Mouse (Mus musculus): ENCODE measurements around the gene Thap8.
A peak's percentile ranks its signal among the peaks of the same experiment; 100 is the strongest.
"Not testable (repeated sequence)": the region's sequence is repeated elsewhere in the genome, so short reads cannot be mapped to it uniquely, and the experiment has no call there.

Gene Thap8

DNA sequence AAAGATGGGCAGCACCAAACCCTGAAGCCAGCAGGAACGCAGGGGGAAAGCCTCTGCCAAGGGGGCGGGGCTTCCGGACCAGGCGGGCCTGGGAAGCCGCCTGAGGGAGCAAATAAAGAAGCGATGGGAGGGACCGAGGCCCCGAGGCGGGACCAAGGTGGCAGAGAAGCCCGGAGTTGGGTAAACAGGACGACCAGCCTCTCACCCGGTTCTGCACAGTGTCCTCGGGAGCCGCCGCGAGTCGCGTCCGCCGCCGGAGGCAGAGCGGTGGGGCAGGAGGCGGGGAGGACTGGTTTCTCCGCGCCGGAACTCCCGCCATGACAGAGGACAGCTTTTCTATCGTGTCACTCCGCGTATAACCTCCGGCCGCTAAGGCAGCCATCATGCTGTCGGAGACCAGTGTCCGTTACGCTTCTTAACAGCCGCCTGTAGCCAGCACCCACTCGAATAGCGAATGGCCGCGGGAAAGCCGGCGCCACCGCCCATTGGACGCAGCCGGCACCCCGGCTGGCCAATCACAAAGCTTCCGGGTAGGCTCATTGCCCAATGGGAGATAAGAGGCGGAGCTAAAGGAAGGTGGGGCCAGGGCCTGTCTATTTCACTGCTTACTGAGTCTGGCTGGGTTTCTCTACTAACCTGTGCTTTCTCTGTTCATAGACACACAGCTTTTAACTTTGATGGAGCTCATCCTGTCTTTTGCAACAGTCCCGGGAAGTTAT, at the start of gene Thap8, which contains the start of gene Wdr62:
Gene Thap8 (plus strand): TSS at position 144 of the 719 bp plus-strand sequence.
Gene Wdr62 (minus strand): TSS at position 469 of the 719 bp plus-strand sequence.
- DNase-seq (ENCODE audit: low spot score) = peak; percentile 96

DNA sequence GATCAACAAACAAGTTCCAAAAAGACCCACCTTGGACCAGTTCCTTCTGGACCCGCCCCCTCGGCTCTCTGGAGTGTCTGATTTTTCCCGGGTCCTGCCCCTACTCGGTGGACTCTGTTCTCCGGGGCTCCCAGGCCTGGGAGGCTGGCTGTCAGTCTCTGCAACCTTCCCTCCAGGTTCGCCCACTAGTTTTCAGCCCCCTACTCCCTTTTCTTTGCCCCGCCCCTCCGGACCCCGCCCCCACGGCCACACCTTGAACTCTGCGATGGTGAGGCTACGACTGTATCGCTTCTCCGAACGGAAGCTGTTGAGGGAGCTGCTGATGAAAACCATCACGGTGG, 48.6 kb upstream of the Thap8 start:
- DNase-seq (ENCODE audit: low spot score) = no peak

DNA sequence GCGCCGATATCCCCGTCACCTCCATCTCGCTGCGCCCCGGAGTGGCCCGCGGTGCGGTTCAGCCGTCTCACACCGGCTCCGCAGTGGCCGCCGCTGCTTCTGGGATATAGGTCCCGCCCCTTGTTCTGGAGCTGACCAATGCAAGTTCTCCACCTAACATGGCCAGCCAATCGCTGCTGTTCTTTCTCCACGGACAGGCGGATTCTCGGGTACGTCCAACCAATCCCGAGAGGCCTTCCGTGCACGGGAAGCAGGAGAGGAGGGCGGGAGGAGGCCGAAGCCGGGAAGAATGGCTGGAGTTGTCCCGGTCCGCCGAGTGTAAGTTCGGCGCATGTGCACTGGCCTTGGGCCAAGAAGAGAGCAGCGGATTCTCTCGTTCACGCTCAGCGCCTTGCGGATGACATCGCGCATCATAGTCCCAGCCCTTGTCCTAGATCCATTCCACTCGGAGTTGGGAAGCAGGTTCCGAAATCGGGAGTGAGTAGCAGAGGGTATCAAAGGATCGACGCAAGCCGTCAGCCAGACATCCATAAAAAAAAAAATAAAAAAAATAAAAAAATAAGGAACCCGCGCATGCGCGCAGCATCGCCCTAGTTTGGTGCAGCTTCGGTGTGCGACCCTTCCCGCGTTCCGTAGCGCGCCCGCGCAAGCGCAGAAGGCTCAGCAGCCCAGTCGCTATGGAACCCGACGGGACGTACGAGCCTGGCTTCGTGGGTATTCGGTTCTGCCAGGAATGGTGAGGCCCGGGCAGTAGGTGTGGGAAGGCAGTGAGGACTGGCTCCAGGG, 48.0 kb upstream of the Thap8 start, which contains the start of the genes Polr2i and Tbcb:
Gene Polr2i (plus strand): TSS at position 280 of the 786 bp plus-strand sequence.
Gene Tbcb (minus strand): TSS at position 604 of the 786 bp plus-strand sequence.
- peak; percentile 98 for DNase-seq (ENCODE audit: low spot score)

DNA sequence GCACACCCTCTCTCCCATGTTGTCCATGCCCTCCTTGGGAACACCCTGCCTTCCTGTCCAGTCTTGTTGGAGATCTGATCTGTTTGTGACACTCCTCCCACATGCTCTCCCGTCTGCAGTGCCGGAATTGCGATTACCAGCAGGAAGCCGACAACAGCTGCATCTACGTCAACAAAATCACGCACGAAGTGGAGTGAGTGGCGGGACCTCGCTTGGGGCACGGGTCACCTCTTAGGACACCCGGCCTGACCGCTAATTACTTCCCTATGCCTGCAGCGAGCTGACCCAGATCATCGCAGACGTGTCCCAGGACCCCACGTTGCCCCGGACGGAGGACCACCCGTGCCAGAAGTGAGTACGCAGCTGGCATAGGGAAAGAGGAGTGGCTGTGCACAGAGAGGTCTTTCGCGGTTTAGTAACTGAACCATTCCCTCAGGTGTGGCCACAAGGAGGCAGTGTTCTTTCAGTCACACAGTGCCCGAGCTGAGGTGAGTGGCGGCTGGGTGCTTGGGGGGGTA, 47.2 kb upstream of the Thap8 start:
- peak; percentile 61 for DNase-seq (ENCODE audit: low spot score)

DNA sequence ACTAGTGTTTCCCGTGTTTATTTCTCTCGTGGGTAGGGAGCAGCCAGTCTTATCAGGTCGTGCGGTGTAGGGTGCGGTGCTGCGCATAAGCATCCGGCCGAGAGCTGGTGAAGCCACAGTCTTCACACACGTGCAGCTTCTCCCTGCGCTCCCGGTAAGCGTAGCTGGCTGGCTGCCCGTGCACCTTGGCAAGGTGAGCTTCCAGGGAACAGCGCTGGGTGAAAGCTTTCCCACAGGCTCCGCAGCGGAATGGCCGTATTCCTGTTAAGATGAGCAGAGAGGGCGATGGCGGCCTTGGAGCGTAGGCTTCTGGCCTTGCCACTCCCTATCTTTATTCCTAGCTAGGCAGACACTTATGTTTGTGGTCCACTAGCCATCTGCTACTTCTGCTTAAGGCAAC, 46.5 kb upstream of the Thap8 start:
- DNase-seq (ENCODE audit: low spot score) = peak; percentile 27

DNA sequence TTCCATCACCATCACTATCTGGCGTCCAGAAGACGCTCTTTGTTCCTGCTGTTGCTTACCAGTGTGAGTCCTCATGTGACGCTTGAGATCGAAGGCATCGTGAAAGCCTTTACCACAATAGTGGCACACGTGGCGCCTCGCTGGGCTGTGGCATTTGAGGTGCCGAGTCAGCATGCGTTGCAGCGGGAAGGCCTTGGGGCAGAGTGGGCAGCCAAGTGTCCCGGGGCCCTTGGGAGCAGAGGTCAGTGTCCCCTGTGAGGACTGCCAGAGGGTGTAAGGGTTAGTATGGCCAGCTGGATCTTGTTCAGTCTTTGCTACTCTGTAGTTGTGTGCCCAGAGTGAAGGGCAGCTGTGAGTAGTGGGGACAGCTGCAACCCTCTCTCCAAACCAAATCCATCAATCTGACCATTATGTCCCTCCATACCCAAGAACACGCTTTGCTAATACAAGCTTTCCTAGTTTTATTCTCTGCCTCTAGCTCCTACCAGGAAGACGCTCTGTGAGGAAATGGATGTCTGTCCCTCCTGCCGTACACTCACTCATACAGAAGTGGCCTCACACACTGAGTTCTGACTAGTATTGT, 45.5 kb upstream of the Thap8 start:
- no peak for DNase-seq (ENCODE audit: low spot score)

DNA sequence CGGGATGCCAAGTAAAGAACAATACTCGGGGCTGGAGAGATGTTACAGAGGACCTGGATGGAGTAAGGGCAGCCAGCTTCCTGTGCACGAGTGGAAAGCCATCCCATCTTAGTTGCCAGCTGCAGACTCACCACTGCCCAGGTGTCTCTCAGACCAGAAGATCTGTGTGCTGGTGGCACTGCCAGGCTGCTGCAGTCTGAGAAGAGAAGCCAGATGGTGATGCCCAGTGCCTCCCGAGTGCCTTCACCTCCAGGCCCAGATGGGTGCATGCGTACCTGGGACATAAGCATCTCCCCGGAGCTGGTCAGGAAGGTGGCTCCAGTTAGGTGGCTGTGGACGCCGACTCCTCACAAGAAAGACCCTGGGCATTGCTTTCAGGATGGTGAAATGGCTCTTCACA, 44.8 kb upstream of the Thap8 start:
- DNase-seq (ENCODE audit: low spot score) = no peak

DNA sequence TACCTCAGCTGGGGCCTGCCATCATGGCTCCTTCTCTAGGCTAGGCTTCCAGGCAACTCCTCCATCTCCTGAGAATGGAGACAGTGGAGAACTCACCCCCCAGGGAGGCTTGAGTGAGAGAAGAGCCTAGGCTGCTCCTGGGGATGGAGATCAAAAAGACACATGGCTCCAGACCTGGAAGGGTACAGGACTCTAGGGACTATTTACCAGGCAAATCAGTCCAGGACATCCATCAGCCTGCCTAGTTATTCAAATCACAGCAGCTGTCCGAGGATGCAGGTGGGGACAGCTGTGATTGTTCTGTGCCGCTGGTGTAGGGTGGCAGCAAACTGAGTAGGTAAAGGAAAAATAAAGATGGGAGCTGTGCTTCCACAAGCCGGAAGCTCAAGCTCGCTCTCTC, 44.3 kb upstream of the Thap8 start, which contains the start of gene Ovol3:
Gene Ovol3 (minus strand): TSS at position 101 of the 400 bp plus-strand sequence.
- DNase-seq (ENCODE audit: low spot score) = no peak

DNA sequence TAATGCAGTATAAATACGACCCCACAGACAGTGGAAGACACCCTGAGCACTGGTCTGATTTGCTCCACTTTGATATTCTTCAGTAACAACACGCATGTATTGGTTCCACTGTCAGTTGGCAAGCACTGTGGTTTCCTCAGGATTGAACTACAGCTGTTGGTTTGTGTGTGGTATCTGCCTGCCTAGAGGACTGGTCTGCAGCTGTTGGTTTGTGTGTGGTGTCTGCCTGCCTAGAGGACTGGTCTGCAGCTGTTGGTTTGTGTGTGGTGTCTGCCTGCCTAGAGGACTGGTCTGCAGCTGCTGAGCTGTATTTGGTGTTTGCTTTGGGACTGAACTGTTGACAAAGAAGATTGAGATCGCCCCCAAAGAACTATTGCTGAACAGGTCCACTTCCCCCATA, 42.5 kb upstream of the Thap8 start:
- not testable (repeated sequence) for DNase-seq (ENCODE audit: low spot score)

DNA sequence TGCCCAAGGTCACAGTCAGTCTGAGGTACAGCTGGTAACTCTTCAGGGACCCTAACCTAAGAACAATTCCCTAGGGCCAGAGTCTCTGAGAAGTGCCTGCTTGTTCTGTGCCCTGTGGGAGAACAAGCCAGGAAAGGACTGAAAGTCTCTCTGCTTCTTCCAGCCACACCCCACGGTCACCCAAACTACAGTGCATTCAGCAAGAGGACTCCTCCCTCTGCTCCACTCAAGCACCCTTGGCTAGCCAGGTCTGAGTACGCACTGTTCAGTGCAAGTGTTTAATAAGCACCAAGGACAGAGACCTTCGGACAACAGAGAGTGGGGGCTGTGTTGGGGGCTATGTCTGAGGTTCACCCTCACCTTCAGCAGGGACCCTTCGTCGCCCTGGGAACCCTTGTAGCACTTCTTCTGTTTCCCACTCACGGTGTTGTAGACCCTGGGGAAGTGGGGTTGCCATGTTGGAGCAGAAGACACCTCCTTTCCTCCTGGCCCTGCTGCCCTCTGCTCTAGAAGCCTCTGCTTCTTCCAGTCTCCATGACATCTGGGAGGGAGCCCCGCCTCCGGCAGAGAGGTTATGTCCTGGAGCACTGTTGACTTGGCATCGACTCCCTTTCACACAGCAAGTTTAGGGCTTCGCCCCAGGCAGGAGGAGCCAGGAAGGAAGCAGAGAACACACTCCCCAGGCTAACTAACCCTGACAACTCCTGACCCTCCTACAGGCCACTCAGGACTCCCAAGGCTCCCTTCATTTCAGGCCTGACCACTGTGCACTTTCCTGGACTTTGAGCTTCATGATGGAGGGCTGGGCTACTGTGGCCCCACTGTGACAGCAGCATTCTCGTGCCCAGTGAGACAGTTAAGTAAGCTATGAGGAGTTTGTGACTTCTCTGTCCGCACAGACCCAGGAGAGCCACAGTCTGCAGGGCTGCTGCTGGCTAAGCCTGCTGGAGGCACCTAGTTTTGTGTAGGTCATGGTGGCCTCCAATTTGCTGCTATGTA, 27.6 kb upstream of the Thap8 start:
- DNase-seq (ENCODE audit: low spot score) = peak; percentile 69

DNA sequence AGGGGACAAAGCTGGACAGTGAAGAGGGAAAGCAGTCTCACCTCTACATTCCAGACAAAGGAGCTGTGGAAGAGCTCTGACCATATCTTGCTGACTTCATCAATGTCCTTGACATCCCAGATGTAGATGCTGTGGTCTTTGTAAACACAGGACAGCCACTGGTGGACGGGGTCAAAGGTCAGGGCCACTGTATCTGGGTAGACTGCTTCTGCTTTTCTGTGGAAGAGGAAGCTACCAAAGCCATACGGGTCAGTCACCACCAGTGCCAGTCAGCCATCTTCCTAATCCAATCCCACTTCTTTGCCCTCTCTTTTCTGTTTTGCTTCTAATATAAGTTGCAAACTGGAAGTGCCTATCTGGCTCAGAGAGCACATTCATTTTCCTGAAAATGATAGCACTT, 14.9 kb upstream of the Thap8 start:
- DNase-seq (ENCODE audit: low spot score) = no peak

DNA sequence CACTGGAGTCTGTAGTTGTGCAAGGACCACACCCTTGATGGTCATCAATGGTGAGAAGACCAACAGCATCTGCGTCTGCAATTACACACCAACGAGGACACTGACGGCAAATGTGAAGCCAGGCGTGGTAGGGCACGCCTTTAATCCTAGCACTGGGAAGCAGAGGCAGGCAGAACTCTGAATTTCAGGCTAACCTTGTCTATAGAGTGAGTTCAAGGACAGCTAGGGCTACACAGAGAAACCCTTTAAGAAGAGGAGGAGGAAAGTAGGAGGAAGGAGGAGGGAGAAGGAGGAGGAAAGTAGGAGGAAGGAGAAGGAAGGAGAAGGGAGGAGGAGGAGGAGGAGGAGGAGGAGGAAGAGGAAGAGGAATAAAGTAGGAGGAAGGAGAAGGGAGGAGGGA, 14.4 kb upstream of the Thap8 start:
- DNase-seq (ENCODE audit: low spot score) = no peak

DNA sequence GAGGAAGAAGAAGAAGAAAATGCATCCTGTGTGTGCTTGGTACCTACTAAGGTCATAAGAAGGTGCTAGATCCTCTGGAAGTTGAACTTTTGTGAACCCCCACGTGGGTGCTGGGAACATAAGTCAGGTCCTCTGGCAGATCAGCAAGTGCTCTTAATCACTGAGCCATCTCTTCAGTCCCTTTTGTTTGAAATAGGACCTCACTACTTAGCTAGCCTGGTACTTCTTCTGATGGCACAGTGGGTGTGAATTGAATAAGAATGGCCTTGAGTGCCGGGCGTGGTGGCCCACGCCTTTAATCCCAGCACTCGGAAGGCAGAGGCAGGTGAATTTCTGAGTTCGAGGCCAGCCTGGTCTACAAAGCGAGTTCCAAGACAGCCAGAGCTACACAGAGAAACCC, 14.0 kb upstream of the Thap8 start:
- no peak for DNase-seq (ENCODE audit: low spot score)

DNA sequence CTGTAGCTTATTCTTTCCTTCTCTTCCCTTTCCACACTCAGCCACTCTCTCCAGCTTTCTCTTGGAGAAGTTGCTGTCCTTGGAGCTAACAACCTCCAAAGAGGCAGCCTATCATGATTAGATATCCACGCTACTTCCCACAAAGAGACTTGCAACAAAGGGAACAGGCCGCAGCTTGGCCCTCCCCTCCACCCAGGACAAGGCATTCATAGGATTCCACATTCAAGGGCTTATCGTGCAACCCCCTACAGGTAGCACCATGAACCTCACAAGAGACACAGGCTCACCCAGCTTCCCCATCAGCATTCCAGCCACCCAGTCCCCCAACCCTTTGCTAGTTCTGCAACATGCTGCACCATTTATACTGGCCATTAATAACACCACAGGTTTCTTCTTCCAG, 13.1 kb upstream of the Thap8 start:
- DNase-seq (ENCODE audit: low spot score) = peak; percentile 54

DNA sequence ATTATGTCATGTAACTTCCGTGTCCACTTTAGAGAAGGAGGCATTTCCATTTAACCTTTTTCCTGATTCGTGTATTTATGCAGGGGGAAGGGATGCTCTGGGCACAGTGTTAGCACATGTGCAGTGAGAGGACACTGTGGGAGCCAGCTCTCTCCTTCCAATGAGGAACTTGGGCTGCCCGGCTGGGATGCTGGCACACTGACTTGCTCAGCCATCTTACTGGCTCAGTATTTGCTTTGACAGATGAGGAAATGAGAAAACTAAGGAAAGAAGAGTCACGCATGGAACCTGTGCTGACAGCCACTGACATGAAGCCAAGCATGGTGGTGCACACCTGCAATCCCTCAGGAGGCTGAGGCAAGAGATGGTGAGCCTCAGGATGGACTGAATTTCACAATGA, 10.3 kb upstream of the Thap8 start:
- DNase-seq (ENCODE audit: low spot score) = no peak

DNA sequence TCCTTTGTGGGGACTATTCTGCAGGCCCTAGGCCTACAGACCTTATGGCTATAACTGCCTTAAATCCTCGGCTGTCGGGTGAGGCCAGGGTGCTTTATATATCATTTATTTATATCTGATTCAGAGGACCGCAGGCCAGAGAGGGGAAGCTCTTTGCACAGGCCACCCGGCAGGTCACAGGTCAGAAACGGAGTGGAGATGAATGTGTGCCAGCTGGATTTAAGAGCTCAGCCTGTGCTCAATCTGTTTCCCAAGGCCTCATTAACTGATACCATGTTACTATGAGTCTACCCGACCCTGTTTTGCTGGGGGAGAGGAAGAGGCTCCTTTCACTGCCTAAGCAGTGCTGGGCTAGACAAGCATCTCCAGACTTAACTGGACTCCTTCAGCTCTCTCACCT, 5.5 kb upstream of the Thap8 start:
- DNase-seq (ENCODE audit: low spot score) = peak; percentile 72

DNA sequence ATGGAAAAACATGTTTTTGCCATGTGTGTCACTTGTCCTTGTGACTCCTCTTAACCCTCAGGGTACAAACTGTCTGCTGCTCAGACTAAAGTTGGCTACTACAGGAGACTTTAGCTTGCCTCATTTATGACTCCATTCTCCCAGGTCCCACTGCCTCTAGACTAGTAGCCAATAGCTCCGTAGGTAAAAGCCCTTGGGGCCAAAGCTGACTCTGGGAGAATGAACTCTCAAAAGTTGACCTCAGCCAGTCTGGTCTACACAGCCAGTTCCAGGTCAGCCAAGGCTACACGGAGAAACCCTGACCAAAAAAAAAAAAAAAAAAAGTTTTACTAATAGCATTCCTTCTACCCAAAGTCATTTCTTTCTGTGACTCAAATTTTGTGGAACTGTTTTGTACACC, 983 bp upstream of the Thap8 start:
- DNase-seq (ENCODE audit: low spot score) = no peak

DNA sequence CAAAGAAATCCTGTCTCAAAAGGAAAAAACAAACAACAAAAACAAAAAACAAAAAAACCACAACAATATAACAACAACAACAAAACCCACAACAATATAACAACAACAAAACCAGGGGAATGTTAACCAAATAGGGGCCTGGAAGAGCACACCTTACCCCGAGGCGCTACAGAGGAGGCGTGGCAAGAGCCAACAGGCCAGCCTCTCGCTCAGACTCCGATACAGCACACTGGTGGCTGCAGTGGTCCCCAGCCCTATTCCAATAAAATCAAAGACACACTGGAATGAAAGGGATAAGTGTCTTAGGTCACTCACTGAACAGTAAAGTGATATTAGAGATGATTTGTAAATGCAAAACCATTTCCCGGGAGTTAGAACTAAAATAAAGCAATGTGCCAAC, 358 bp upstream of the Thap8 start:
- no peak for DNase-seq (ENCODE audit: low spot score)

DNA sequence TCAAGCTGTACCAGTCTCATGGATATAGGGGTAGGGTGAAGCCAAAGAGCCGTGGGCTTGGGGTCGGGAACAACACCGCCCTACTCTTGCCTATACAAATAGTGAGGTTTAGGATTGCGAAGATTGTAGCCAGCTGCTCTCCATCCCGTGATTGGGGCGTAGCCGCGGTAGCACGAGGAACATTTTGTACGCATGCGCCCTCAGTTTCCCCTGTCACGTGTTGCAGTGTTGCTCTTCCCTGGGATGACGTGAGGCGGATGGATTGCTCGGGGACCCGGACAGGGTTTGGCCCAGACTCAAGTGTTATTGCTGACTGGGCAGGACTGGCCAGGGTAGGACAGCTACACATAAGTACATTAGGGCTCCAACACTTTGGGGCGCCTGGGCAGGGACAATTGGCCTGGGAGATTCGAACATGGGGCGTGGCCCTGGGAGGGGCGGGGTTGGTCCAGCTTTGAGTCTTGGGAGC, 810 bp downstream of the Thap8 start:
- DNase-seq (ENCODE audit: low spot score) = peak; percentile 88

DNA sequence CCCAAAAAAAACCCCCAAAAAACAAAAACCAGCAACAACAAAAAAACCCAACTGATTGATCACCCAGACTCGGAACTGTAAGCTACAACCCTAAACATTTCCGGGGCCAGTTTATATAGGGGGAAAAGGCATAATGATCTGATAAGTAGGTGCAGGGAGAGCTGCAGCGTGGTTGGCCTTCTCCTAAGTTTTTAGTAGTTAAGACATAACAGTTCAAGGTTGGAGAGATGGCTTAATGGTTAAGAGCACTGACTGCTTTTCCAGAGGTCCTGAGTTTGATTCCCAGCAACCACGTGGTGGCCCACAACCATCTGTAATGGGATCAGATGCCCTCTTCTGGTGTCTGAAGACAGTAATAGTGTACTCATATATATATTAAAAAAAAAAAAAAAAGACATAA, 1.6 kb downstream of the Thap8 start:
- DNase-seq (ENCODE audit: low spot score) = no peak

DNA sequence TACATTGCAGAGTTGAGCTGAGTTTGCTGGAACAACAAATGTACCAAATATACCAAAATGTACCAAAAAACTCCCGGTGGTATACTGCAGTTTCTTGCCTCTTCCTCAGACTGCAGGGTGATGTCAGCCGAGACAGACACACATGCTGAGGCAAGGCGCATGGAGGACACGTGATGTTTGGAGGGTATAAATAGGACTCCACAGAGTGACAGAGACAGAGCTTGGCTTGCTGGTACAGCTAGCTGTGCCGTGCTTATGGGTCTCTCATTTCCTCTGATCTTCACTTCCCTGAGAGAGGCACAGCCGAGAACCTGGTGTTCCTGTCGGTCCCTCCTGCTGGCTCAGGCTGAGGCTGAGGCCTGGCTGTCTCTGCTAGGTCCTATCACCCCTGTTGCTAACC, 2.8 kb downstream of the Thap8 start:
- DNase-seq (ENCODE audit: low spot score) = no peak

Measured in testis, postnatal 14 days (tissue).